Mouse (Mus musculus): ENCODE measurements around the gene Gpr171. TPM values are rescaled to one million over a fixed set of nuclear protein-coding genes. Genes with fewer than 3 reads are reported as not detected.
"Not testable (repeated sequence)": the region's sequence is repeated elsewhere in the genome, so short reads cannot be mapped to it uniquely, and the experiment has no call there.

The Gpr171 gene
- 0.95 and 1.0 TPM in 2 replicates for polyA plus RNA-seq (2014; fragmentation: Nextera tagmentation; extraction: Ambion mirVana)

DNA sequence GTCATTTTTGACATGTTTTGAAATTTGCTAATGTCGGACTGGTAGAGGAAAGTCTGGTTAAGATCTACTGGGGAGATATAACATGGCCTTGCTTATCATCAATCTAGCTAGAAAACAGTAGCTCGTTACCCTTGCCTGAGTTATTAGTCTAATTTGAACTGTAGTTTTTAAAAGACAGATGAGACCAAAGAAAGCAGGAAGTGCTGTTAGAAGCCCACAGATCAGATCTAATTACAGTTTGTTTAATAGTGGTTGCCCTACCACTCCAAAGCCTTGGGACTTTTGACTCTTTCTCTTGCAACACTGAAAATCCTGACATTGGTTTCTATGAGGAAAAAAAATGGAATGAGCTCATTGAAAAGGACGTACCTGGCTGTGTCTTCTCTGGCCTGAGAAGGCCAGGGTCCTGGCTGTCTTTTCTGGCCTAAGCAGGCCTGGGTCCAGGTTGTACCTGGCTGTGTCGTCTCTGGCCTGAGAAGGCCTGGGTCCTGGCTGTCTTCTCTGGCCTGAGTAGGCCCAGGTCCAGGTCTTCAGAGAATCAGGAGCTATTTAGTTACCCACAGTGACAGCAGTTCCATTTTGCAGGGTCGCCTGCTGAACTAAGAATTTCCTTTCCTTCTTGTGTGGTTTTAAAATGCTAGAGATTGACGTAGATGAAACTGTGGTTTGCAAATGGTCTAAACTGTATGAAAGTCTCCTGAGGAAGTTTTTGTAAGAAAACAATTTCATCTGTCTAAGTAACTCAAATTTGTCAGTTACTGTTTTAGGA, at the start of gene Gpr171:
Gene Gpr171, minus strand, starts transcription at position 604 of the 769 bp plus-strand sequence.
- ATAC-seq (ENCODE audit: insufficient read depth, low FRiP score, low TSS enrichment) (no peak), DNase-seq (ENCODE audit: low spot score) (no peak)
- H3K4me2 ChIP-seq (ENCODE audit: low read depth) = no peak within 1 kb of the TSS
- H3K9ac ChIP-seq (ENCODE audit: low read length) = no peak within 1 kb of the TSS
- no peak within 1 kb of the TSS for H3K27ac ChIP-seq (ENCODE audit: low read depth, low read length)
- H3K4me1 ChIP-seq (ENCODE audit: control insufficient read depth, insufficient read depth, low read length) = no peaks in the 10 kb centered on the region
- no peaks in the 10 kb centered on the region for H3K27me3 ChIP-seq (ENCODE audit: control insufficient read depth, insufficient read depth, low read length)
- H3K36me3 ChIP-seq (ENCODE audit: control insufficient read depth, insufficient read depth, low read length) = no peaks in the 10 kb centered on the region
- no peaks in the 10 kb centered on the region for H3K9me3 ChIP-seq (ENCODE audit: control insufficient read depth, low read length)
- H3K4me3 ChIP-seq (ENCODE audit: low read depth, low read length) = no peak within 1 kb of the TSS
- WGBS = 85% methylated on average over 6 of the region's 6 CpGs

DNA sequence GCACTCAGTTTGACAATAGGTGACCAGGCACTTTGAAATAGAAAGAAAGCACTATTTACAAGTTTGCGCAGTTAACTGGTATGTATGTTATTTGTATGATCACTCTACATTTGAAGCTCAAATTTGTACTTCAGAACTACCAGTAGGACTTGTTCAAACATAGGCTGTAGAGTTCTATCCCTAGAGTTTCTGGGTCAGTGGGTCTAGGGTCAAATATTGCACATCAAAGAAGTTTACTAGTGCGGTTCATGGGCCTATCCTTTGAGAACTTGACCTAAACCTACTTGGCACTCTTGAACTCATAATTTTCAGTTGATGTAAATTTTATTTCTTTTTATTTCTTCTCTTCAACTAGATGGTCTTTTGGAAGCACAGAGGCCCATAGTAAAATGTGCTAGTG, 49.0 kb upstream of the Gpr171 start:
- Histone ChIP-seq H3K4me1 (ENCODE audit: control insufficient read depth, insufficient read depth, low read length) (no peaks in the 10 kb centered on the region), H3K36me3 (ENCODE audit: control insufficient read depth, insufficient read depth, low read length) (no peaks in the 10 kb centered on the region), H3K4me2 (ENCODE audit: low read depth) (no peak overlapping the region), H3K4me3 (ENCODE audit: low read depth, low read length) (no peak overlapping the region), H3K9ac (ENCODE audit: low read length) (no peak overlapping the region), H3K27ac (ENCODE audit: low read depth, low read length) (no peak overlapping the region), H3K27me3 (ENCODE audit: control insufficient read depth, insufficient read depth, low read length) (no peaks in the 10 kb centered on the region), H3K9me3 (ENCODE audit: control insufficient read depth, low read length) (no peaks in the 10 kb centered on the region)
- 93% methylated on average over 2 of the region's 2 CpGs for WGBS
- ATAC-seq (ENCODE audit: insufficient read depth, low FRiP score, low TSS enrichment) = no peak
- no peak for DNase-seq (ENCODE audit: low spot score)

DNA sequence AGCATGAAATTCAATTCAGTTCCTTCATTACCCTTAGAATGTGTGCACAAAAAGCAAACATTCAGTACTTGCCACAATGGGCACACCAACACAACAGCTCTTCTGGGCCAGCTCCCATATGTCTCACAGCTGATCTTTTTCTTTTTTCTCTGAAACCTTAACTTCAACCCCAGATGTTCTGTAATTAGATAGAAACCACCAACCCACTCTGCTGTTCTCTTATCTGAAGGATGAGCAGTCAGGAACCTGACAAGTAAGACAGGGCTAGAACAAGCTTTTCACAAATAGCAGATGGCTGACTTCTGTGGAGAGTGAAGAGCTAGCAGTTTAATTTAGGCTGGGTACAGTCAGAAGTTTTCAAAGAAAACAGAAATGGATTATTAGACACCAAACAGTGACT, 48.0 kb upstream of the Gpr171 start:
- Histone ChIP-seq H3K9me3 (ENCODE audit: control insufficient read depth, low read length) (no peaks in the 10 kb centered on the region), H3K27ac (ENCODE audit: low read depth, low read length) (no peak overlapping the region), H3K36me3 (ENCODE audit: control insufficient read depth, insufficient read depth, low read length) (no peaks in the 10 kb centered on the region), H3K4me1 (ENCODE audit: control insufficient read depth, insufficient read depth, low read length) (no peaks in the 10 kb centered on the region), H3K4me2 (ENCODE audit: low read depth) (no peak overlapping the region), H3K4me3 (ENCODE audit: low read depth, low read length) (no peak overlapping the region), H3K9ac (ENCODE audit: low read length) (no peak overlapping the region), H3K27me3 (ENCODE audit: control insufficient read depth, insufficient read depth, low read length) (no peaks in the 10 kb centered on the region)
- DNase-seq (ENCODE audit: low spot score) (no peak), ATAC-seq (ENCODE audit: insufficient read depth, low FRiP score, low TSS enrichment) (no peak)

DNA sequence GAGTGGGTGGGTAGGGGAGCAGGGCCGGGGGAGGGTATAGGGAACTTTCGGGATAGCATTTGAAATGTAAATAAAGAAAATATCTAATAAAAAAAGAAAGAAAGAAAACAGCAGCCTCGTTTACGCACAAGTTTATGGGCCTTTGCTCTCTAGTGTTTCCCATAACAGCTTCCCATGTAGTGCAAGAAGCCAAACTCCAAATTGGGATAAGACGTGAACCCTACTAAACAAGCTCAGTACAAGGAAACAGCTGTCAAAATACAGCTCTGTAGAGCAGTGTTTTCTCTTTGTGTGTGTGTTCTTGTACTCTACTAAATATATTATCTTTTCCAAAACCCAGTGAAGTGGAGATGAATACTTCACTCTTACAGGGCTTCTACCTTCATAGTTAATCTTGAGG, 43.6 kb upstream of the Gpr171 start:
- Histone ChIP-seq H3K27me3 (ENCODE audit: control insufficient read depth, insufficient read depth, low read length) (no peaks in the 10 kb centered on the region), H3K27ac (ENCODE audit: low read depth, low read length) (no peak overlapping the region), H3K4me2 (ENCODE audit: low read depth) (no peak overlapping the region), H3K4me3 (ENCODE audit: low read depth, low read length) (no peak overlapping the region), H3K9ac (ENCODE audit: low read length) (no peak overlapping the region), H3K36me3 (ENCODE audit: control insufficient read depth, insufficient read depth, low read length) (no peaks in the 10 kb centered on the region), H3K9me3 (ENCODE audit: control insufficient read depth, low read length) (no peaks in the 10 kb centered on the region), H3K4me1 (ENCODE audit: control insufficient read depth, insufficient read depth, low read length) (no peaks in the 10 kb centered on the region)
- WGBS = 74% methylated on average over 5 of the region's 5 CpGs
- no peak for DNase-seq (ENCODE audit: low spot score)
- no peak for ATAC-seq (ENCODE audit: insufficient read depth, low FRiP score, low TSS enrichment)

DNA sequence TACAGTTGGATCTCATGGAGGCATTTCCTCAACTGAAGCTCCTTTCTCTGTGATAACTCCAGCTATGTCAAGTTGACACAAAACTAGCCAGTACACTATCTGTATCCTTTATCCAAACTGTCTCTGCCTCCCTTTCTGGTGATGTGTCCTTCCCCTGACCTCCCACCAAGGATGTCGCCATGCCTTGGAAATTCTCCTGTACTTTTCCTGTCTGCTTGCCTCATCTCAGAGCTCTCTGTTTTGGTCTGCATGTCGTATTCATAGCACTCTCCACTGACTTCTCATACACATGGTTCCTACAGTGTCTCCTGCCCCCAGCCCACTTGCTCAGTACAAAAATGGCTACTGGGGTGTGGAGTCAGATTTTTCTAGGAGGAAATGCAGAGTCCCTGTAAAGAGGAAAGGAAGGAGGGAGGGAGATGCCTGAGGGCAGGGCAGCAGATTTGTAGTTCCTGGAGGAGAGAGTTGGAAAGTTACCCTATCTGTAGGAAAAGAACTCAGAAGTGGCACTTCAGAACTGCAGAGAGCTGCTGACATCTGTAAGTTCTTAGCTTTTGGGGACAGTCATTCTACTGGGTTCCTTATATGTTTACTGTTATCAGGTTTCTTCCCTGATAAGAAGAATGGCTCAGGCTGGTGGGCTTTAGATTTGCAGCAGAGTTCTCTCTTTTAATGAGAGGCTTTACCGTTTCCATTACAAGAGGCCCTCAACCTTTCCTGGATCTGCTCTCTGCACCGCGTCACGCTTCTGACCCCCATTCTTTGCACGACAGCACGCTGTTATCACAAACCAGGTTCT, 40.1 kb upstream of the Gpr171 start:
- no peaks in the 10 kb centered on the region for H3K36me3 ChIP-seq (ENCODE audit: control insufficient read depth, insufficient read depth, low read length)
- no peak overlapping the region for H3K4me3 ChIP-seq (ENCODE audit: low read depth, low read length)
- H3K27ac ChIP-seq (ENCODE audit: low read depth, low read length) = no peak overlapping the region
- no peaks in the 10 kb centered on the region for H3K27me3 ChIP-seq (ENCODE audit: control insufficient read depth, insufficient read depth, low read length)
- no peaks in the 10 kb centered on the region for H3K4me1 ChIP-seq (ENCODE audit: control insufficient read depth, insufficient read depth, low read length)
- WGBS = 84% methylated on average over 8 of the region's 8 CpGs
- H3K4me2 ChIP-seq (ENCODE audit: low read depth) = no peak overlapping the region
- DNase-seq (ENCODE audit: low spot score) = no peak
- H3K9ac ChIP-seq (ENCODE audit: low read length) = no peak overlapping the region
- H3K9me3 ChIP-seq (ENCODE audit: control insufficient read depth, low read length) = no peaks in the 10 kb centered on the region
- no peak for ATAC-seq (ENCODE audit: insufficient read depth, low FRiP score, low TSS enrichment)

DNA sequence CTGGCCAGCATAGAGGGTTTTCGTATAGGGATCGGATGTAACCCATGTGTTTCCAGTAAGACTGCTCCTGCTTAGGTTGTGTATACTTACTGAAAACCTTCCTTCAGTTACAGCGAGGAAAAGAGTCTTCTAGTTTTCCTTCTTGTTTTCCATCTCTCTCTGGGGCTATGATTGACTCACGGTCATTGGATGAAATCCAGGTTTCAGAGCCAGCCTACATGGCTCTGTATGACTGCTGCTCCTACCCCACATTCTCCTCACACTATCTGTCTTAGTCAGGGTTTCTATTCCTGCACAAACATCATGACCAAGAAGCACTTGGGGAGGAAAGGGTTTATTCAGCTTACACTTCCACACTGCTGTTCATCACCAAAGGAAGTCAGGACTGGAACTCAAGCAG, 39.3 kb upstream of the Gpr171 start:
- 88% methylated on average over 4 of the region's 4 CpGs for WGBS
- not testable (repeated sequence) for H3K27ac ChIP-seq (ENCODE audit: low read depth, low read length); H3K27me3 ChIP-seq (ENCODE audit: control insufficient read depth, insufficient read depth, low read length); H3K9ac ChIP-seq (ENCODE audit: low read length); DNase-seq (ENCODE audit: low spot score); ATAC-seq (ENCODE audit: insufficient read depth, low FRiP score, low TSS enrichment); H3K4me1 ChIP-seq (ENCODE audit: control insufficient read depth, insufficient read depth, low read length); H3K36me3 ChIP-seq (ENCODE audit: control insufficient read depth, insufficient read depth, low read length); H3K9me3 ChIP-seq (ENCODE audit: control insufficient read depth, low read length); H3K4me2 ChIP-seq (ENCODE audit: low read depth); H3K4me3 ChIP-seq (ENCODE audit: low read depth, low read length)

DNA sequence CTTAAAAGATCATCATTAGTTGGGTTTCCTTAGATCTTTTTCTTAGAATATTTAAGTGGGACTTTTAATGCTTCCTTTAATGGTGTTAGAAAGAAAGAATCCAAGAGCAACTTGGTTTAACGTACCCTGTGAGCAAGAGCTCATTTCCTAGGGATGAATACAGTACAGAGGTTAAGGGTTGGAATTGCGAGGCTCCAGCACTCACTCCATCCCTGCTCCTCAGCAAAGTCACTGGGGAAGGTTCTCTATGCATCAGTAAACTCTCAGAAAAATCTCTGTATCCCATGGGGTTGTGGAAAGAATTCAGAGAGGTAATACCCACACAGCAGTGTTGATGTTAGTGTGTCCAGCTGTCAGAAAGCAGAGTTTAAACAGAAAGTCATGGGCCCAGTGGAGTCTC, 38.5 kb upstream of the Gpr171 start:
- Histone ChIP-seq H3K27me3 (ENCODE audit: control insufficient read depth, insufficient read depth, low read length) (no peaks in the 10 kb centered on the region), H3K9ac (ENCODE audit: low read length) (no peak overlapping the region), H3K27ac (ENCODE audit: low read depth, low read length) (no peak overlapping the region), H3K4me1 (ENCODE audit: control insufficient read depth, insufficient read depth, low read length) (no peaks in the 10 kb centered on the region), H3K9me3 (ENCODE audit: control insufficient read depth, low read length) (no peaks in the 10 kb centered on the region), H3K4me3 (ENCODE audit: low read depth, low read length) (no peak overlapping the region), H3K36me3 (ENCODE audit: control insufficient read depth, insufficient read depth, low read length) (no peaks in the 10 kb centered on the region), H3K4me2 (ENCODE audit: low read depth) (no peak overlapping the region)
- 74% methylated on average over 2 of the region's 2 CpGs for WGBS
- DNase-seq (ENCODE audit: low spot score) = no peak
- ATAC-seq (ENCODE audit: insufficient read depth, low FRiP score, low TSS enrichment) = no peak

DNA sequence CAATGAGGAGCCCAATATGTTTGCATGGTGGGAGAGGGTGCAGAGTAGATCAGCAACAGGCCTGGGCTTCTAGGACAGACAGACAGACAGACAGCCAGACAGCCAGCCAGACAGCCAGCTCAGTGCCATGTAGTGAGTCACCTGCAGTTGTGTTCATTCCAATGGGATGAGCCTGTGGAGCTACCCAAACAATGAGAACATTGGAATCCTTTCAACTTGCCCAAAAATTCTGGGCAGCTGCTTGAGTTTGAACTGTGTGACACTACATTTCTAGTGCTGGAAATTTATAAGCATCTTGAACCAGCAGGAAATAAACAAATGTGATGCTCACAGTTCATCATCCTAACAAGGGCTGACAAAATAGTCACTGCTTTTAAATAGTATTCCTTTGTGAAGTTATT, 38.0 kb upstream of the Gpr171 start:
- Histone ChIP-seq H3K27me3 (ENCODE audit: control insufficient read depth, insufficient read depth, low read length) (no peaks in the 10 kb centered on the region), H3K9ac (ENCODE audit: low read length) (no peak overlapping the region), H3K4me1 (ENCODE audit: control insufficient read depth, insufficient read depth, low read length) (no peaks in the 10 kb centered on the region), H3K4me2 (ENCODE audit: low read depth) (no peak overlapping the region), H3K9me3 (ENCODE audit: control insufficient read depth, low read length) (no peaks in the 10 kb centered on the region), H3K27ac (ENCODE audit: low read depth, low read length) (no peak overlapping the region), H3K36me3 (ENCODE audit: control insufficient read depth, insufficient read depth, low read length) (no peaks in the 10 kb centered on the region), H3K4me3 (ENCODE audit: low read depth, low read length) (no peak overlapping the region)
- no peak for ATAC-seq (ENCODE audit: insufficient read depth, low FRiP score, low TSS enrichment)
- no peak for DNase-seq (ENCODE audit: low spot score)

DNA sequence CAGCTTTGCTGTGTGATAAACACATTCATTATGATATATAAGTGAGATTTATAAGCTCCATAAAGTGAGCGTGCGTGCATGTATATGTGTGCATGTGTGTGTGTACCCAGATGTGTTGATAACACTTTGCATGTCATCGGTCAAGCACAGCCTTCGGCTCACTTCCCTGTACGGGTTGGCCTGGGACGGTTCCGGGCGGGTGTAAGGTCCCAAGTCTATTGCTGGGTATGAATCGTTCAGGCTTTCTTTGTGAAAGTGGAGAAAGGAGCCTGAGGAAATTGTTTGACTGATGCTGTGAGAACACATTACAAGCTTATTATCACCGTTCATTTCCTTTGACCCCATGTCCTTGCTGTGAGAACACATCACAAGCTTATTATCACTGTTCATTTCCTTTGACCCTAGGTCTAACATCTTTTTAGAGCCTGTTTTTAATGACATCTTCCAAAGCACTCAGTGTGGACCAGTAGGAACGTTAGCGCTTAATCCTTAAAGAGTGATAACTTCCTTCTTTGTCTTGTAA, 37.4 kb upstream of the Gpr171 start:
- Histone ChIP-seq H3K4me3 (ENCODE audit: low read depth, low read length) (no peak overlapping the region), H3K36me3 (ENCODE audit: control insufficient read depth, insufficient read depth, low read length) (no peaks in the 10 kb centered on the region), H3K27me3 (ENCODE audit: control insufficient read depth, insufficient read depth, low read length) (no peaks in the 10 kb centered on the region), H3K27ac (ENCODE audit: low read depth, low read length) (no peak overlapping the region), H3K9me3 (ENCODE audit: control insufficient read depth, low read length) (no peaks in the 10 kb centered on the region), H3K4me1 (ENCODE audit: control insufficient read depth, insufficient read depth, low read length) (no peaks in the 10 kb centered on the region), H3K9ac (ENCODE audit: low read length) (no peak overlapping the region), H3K4me2 (ENCODE audit: low read depth) (no peak overlapping the region)
- WGBS = 77% methylated on average over 12 of the region's 12 CpGs
- DNase-seq (ENCODE audit: low spot score) = no peak
- no peak for ATAC-seq (ENCODE audit: insufficient read depth, low FRiP score, low TSS enrichment)

All from neural tube, embryonic 11.5 days (tissue).